Mouse (Mus musculus) Muller cell, postnatal 12 days (primary cell): ENCODE results near the gene Ctcfl.

Experiments
- DNase-seq: peaks from one replicate; pipeline ENCODE4 v3.0.0-alpha.2; 2015; ENCODE audit errors: inconsistent ontology term

Ctcfl gene

DNA sequence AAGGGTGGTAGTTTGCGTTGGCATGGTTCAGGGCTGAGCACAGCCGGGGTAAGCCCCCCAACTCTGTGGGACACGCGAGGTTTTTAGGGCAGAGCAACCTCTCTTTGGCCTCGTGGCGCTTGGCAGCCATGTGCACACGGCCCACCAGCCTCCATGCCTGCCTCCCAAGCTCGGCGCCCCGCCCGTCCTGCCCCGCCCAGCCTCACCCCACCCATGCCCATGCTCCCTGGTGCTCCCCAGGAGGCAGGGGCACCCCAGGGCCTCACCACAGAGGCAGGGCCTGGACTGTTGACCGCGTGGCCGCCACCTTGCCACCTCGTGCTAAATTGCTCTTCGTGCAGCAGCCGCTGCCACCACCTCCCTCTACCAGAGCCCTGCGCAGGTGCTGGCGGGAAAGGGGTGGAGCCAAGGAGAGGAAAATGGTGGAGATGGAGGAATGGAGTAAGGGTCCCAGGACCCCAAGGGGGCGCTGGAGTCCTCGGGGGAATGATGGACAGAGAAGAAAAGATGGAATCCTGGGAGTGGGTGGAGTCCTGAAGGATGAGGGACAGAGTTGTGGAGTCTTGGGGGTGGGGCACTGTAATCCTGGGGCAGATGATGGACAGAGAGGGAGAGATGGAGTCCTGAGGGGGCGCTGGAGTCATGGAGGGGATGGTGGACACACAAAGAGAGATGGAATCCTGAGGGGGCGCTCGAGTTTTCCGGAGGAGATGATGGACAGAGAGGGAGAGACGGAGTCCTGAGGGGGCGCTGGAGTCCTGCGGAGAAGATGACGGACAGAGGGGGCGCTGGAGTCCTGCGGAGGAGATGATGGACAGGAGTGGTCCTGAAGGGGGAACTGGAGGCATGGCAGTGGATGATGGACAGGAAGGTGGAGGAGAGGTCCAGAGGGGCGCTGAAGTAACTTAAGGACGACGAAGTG, at the start of gene Ctcfl:
Gene Ctcfl, minus strand, starts transcription at position 503 of the 922 bp plus-strand sequence.
- DNase-seq = no peak

DNA sequence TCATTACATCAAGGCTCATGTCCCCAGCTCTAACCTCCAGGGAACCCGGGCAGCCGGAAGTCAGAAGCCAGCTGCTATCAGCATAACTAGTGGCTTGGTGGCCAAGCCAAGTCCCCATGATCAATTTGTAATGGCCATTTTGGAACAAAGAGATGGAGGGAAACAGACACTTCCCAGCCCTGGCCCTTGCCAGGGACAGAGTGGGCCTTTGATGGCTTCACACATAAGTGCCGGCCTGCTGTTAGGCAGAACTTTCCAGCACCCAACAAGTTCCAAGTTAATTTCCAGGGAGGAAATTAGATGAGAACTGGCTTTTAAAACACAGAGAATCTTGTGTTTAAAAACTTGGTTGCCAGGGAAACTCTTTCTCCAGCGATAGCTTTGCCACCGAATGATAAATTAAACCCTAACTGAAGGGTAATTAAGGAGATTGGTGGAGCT, 49.1 kb upstream of the Ctcfl start:
- no peak for DNase-seq

DNA sequence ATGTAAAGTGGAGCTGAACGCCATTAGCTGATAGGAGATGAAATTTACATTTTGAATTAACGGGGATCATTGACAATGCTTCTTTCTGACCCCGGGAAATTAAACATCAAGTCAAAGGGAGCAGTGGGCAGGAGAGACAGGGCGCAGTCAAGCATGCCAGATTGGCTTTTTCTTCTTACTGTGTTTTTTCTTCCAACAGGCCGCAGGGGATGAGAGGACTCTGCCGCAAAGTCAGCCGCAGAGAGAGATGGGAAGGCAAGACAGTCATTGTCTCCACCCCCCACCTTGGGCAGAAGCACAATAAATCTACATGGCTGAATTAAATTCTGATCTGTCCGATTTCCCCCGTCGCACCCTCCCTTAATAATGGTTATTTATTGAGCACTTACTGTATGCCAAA, 46.0 kb upstream of the Ctcfl start:
- DNase-seq = no peak

DNA sequence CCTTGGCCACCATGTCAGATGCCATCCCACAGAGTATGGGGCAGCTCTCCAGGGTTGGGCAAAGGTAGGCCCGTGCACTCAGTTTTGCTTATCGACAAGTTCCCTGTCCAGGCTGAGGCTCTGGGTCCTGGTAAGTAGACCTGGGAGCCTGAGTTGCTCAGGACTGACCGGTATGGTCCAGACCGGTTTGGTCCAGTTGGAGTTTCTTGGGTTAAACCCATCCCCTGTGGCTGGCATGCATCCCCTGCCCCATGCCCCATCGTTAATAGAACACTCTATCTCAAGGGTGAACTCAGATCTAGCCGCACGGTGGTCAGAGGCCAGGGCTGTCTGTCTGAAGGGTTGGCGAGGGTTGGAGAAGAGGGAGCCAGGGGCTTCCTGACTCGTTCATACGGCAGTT, 45.6 kb upstream of the Ctcfl start:
- no peak for DNase-seq

DNA sequence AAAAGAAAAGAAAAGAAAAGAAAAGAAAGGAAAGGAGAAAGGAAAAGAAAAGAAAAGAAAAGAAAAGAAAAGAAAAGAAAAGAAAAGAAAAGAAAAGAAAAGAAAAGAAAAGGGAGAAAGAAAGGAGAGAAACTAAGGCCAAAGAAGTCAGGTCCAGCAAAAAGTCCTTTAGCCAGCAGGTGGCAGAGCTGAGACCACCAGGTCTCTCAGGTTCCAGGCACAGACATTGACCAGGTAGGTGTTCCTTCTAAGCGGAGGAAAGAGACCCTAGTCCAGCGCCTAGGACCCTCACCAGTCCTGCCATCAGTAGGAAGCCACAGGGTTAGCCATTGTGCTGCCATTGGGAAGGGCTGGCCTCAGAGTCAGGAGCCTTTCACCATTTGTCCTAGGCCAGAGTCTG, 45.0 kb upstream of the Ctcfl start:
- no peak for DNase-seq

DNA sequence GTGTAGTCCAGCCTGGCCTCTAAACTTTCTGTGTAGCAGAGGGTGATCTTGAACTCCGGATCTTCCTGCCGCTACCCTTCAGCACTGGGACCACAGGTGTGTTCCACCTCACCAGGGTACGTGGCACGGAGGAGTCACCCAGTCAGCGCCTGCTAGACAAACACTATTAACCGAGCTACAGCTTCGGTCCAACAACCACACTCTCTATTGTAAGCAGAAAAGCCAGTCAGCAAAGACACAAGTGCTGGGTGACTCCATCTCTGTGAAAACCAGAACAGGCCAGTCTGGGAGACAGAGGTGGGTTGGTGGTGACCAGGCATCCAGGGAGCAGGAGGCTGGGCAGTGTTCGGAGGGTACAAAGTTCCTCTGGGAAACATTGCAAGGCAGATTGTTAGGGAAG, 44.1 kb upstream of the Ctcfl start:
- no peak for DNase-seq

DNA sequence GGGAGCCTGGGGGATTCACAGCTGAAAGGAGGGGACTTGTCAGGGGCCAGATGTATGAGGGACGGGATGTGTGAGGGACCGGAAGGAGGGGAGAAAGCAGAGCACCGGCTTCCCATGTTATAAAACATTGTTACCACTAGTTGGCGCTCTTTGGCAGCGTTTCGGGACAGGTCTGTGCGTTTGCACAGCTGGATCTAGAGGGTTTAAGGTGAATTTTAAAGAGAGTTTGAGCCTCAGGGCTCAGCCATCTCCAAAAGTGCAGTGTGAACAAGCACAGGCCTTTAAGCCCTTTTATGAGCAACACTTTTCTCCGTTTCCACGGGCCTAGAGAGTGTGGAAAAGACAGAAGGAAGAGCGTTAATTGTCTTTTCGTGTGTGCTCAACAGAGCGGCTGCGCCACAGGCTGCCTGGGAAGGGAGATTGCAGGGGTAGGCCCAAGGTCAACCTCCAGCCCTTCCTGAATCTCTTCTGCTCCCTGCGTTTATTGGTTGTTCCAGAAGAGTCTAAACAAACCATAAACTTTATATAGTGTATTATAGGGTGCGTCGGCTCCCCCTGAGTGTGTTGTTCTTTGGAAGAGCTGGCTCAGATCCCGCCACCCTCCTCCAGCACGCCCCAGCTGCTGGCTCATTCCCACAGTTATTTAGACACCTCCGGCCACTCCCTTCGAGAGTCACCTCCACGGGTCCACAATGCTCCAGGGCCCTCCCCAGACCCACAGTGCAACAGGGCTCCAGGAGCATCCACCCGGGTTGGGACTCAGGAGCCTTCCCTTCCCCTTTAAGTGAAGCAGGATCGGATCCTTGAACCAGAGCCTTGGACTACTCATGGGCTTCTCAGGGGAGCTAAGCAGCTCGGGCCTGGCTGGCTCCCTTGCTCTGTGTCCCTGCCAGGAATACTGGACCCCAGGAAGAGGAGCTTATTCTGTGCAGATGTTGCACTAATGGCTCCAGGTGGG, 40.3 kb upstream of the Ctcfl start:
- DNase-seq = peak; percentile 27

DNA sequence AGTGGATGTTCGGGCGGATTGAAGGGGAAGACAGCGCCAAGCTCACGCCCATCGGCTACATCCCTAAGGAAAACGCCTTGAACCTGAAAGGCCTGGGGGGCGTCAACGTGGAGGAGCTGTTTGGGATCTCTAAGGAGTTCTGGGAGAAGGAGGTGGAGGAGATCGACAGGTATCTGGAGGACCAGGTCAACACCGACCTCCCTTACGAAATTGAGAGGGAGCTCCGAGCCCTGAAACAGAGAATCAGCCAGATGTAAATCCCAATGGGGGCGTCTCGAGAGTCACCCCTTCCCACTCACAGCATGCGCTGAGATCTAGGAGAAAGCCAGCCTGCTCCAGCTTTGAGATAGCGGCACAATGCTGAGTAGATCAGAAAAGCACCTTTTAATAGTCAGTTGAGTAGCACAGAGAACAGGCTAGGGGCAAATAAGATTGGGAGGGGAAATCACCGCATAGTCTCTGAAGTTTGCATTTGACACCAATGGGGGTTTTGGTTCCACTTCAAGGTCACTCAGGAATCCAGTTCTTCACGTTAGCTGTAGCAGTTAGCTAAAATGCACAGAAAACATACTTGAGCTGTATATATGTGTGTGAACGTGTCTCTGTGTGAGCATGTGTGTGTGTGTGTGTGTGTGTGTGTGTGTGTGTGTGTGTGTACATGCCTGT, 39.2 kb upstream of the Ctcfl start:
- no peak for DNase-seq

DNA sequence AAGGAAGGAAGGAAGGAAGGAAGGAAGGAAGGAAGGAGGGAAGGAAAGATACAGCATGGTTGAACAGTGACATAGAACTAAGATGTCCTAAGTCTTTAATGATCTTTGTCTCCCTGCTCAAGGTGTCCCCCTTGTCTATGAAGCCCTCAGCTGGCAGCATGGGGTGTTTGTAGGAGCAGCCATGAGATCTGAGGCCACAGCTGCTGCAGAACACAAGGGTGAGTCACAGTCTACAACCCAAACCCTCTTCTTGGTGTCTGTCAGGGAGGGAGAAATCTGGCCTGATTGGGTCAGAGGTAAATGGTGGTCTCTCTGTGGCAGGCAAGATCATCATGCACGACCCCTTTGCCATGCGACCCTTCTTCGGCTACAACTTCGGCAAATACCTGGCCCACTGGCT, 38.5 kb upstream of the Ctcfl start:
- no peak for DNase-seq

DNA sequence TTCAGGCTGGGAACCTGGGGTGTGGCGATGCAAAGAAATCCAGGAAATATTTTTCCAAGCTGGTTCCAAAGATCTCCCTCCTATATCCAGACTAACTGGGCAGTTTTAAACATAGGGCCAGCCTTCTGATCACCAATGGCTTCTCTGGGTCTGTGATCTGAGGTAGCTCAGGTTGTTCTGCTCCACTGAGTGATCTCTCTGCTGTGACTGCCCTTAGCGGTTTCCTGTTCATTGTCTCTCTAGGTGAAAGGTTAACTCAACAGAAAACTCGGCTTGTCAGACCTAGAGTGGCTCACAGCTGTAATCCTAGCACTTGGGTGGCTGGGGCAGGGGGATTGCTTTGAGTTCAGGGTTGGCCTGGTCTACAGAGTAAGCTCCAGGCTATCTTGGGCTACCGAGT, 38.1 kb upstream of the Ctcfl start:
- DNase-seq = no peak

DNA sequence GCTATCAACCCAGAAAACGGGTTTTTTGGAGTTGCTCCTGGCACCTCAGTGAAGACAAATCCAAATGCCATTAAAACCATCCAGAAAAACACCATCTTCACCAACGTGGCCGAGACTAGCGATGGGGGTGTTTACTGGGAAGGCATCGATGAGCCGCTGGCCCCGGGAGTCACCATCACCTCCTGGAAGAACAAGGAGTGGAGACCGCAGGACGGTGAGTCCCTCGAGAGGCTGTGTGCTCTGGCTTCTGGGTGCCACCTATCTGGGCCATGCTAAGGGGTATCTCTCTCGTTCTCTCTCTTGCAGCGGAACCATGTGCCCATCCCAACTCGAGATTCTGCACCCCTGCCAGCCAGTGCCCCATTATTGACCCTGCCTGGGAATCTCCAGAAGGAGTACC, 37.6 kb upstream of the Ctcfl start:
- DNase-seq = no peak

DNA sequence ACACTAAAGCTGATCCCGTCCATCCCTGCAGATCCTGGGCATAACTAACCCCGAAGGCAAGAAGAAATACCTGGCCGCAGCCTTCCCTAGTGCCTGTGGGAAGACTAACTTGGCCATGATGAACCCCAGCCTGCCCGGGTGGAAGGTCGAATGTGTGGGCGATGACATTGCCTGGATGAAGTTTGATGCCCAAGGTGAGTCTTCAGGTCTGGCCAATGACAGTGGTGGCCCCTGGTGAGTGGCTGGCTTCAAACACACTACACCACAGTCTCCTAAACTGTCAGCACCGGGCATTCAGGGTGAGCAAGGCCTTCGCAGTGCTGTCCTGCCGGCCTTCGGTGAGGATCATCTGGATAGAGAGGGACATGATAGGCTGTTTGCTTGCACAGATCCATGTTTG, 36.6 kb upstream of the Ctcfl start:
- DNase-seq = no peak

DNA sequence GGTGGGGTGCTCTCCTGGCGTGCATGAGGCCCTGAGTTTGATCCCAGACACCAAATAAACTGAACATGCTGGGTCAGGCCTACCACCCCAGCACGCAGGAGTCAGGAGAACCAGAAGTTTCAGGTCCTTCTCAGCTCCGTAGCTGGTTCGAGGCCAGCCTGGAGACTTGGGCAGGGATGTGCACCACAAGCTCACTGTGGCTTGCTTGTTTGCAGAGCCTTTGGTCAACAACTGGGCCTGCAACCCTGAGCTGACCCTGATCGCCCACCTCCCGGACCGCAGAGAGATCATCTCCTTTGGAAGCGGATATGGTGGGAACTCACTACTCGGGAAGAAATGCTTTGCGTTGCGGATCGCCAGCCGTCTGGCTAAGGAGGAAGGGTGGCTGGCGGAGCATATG, 35.6 kb upstream of the Ctcfl start:
- DNase-seq = no peak

DNA sequence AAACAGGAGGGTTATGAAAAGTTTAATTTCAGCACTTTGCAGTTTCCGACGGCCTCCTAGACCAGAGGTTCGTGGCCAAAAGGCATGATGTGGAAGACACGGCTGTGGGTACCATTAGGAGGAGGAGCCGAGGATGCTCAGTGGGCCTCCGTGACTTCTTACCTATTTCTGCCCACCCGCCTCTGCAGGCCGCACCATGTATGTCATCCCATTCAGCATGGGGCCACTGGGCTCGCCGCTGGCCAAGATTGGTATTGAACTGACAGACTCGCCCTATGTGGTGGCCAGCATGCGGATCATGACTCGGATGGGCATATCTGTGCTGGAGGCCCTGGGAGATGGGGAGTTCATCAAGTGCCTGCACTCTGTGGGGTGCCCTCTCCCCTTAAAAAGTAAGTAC, 35.2 kb upstream of the Ctcfl start:
- no peak for DNase-seq

DNA sequence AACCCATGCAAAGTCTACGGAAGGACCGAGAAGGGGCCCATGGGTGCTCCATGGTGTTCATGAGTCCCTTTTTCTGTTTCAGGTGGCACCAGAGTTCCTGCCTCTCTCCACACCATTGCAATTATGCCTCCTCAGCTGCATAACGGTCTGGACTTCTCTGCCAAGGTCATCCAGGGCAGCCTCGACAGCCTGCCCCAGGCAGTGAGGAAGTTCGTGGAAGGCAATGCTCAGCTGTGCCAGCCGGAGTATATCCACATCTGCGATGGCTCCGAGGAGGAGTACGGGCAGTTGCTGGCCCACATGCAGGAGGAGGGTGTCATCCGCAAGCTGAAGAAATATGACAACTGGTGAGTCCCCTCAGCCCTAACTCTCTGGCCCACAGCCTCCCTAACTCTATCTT, 33.9 kb upstream of the Ctcfl start:
- DNase-seq = no peak

DNA sequence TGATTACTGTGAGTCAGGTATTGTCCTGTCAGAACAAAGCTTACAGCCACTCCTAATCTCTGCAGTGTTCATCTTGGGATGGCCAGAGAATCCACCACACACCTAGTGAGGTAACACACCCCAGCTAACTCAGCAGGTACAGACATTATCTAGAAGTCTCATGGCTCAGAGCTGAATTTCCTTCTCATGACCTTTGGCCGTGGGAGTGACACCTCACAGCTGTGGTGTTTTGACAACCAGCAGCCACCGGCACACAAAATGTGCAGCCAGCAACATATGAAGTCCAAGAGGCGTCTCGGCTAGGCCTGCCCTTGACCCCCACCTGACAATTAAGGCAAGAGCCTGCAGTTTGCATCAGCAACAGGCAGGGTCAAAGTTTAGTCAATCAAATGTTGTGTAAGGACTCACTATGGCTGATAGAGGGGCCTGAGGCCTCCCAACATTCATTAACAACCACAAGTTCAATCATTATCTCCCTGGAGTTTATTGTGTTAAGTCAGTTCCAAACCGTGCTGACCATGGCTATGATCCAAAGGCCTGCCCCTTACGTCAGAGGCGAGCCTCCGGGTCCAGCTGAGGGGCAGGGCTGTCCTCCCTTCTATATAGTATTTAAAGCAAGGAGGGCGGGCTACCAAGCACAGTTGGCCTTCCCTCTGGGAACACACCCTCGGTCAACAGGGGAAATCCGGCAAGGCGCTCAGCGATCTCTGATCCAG, 33.3 kb upstream of the Ctcfl start, which contains the start of gene Pck1:
Gene Pck1, plus strand, starts transcription at position 613 of the 716 bp plus-strand sequence.
- DNase-seq = no peak

DNA sequence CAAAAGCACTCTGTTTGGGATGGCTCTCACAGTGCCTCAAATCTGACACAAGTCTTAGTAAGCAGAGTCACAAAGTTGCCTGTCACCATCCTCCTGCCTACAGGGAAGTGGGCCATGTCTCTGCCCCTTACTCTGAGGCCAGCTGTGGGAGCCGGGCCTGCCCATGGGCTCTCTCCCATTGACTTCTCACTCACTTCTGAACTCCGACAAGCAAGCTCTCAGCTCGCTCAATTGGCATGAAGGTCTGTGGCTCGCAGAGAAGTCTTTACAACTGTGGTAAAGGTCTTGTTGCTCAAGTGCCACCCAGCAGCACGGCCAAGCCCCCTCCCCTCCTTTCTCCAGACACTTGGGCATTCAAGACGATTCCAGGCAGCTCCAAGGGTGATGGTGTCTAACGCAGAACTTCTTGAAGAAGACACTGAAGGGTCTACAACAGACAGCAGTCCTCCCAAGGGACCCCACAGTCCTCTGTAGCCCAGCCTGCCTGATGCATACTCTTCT, 32.5 kb upstream of the Ctcfl start:
- no peak for DNase-seq

DNA sequence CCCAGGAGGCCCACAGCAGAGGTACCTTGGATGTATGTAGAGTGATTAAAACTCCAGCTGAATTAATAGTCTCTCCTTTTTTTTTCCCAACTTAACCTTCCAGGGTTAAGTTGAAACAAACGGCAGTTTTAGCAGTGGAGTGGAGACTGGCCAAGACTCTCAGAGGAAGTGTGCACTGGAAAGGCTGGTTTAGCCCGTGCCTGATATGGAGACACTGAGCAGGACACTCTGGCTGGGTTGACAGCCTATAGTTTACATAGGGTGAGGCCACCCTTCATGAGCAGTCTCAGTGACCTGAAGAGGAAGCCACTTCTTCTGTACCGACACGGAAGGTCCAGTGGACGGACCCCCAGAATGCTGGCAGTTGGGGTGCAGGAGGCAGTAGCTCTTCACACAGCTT, 32.0 kb upstream of the Ctcfl start:
- no peak for DNase-seq

DNA sequence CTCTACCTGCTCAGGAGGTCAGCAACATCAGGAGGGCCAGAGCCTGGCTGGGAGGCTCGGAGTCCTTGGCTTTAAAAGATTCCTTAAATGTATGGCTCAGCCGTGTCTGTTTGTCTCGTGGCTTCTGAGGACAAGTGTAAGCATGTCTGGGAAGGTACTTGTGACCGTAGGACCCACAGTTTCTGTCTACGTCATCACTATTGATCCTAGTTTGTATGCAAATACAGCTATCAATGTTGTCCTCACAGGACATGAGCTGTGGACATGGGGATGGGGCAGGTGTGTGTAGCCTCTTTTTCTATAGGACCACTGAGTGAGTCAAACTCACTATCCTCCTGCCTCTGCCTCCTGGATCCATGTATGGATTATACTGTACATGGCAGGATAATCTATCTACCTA, 28.7 kb upstream of the Ctcfl start:
- DNase-seq = no peak

DNA sequence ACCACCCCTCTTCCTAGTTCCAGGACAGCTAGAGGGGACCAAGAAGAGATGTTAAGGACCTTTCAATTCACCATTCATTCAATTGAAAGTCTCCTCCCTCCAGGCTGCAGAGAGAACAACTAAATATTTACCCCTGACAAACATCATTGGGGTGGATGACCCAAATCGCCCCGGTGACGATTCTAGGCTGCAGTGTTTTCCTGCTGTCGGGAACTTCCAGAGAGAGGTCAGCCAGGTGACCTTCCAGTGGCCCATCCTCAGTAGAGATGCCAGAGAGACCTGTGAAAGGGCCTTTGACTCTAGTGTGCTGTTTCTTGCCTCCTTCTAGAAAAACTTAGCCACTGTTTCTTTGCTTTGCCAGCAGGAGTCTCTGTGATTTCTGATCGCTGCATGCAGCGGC, 27.4 kb upstream of the Ctcfl start:
- no peak for DNase-seq

DNA sequence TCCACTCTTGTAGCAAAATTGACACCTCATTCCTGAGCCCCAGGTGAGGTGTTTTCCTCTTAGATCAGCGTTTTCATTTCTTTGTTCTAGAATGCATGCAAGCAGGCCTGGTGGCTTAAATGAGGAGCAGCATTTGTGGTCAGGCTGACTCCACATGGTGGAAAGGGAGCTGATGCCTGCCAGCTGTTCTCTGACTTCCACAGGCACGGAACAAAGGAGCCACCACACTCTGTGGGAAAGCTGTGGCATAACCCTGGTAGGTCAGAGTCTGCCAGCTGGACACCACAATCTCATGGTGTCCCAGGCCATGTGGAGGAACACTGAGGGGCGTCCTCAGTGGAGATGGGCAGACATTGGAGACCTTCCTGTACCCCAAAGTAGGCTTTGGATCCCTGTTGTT, 26.5 kb upstream of the Ctcfl start:
- no peak for DNase-seq
